Mouse (Mus musculus) right cerebral cortex, adult 18-20 months (tissue): ENCODE results near the gene Bach2.

Experiments
- DNase-seq: peaks from one replicate; pipeline ENCODE4 v3.0.0; 2022; ENCODE audit warnings: mixed read lengths

Bach2 gene

GRCm38 (mm10) chr4:32366176-32366575, 127.6 kb downstream of the Bach2 start:
- DNase-seq, result no peak

DNA sequence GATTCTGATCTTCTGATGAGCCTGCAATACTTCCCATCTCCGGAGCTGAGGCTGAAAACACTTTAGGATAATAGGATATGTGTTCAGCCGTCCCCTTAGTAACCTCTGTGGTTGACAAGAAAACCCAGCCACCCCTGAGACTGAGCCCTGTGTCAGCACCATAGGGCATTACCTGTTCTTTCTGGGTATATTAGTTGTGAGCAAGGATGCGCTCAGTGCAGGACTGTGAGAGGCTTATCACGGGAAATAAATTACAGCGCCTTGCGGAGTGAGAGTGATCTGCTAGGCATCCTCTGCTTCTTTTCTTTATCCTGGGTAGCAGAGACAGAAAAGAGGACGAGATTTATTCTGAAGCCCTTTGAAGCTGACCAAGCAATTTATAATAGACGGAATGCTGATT, 129.7 kb downstream of the Bach2 start:
- no peak for DNase-seq

GRCm38 (mm10) chr4:32373085-32373484, 134.5 kb downstream of the Bach2 start:
- DNase-seq, result peak; percentile 81

DNA sequence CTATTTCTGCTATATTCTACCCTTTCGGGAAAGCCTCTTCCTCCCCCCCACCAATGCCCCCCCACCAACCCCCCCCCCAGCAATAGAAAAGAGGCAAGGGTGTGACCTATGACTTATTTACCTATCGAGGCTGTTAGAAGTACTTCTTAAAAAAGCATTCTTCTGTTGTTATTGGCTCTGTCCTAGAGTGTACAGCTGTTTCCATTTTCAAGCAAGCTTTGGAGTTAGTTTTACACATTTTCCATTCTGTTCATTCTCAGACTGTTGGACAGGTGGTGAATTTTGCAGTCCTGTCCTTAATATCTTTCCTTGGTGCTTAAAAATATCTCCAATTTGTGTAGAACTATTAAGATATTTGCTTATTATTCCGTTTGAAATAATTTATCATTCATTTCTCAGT, 134.9 kb downstream of the Bach2 start:
- DNase-seq, result no peak

- no peak for DNase-seq
Measured at GRCm38 (mm10) chr4:32374751-32375582, 136.4 kb downstream of the Bach2 start.

DNA sequence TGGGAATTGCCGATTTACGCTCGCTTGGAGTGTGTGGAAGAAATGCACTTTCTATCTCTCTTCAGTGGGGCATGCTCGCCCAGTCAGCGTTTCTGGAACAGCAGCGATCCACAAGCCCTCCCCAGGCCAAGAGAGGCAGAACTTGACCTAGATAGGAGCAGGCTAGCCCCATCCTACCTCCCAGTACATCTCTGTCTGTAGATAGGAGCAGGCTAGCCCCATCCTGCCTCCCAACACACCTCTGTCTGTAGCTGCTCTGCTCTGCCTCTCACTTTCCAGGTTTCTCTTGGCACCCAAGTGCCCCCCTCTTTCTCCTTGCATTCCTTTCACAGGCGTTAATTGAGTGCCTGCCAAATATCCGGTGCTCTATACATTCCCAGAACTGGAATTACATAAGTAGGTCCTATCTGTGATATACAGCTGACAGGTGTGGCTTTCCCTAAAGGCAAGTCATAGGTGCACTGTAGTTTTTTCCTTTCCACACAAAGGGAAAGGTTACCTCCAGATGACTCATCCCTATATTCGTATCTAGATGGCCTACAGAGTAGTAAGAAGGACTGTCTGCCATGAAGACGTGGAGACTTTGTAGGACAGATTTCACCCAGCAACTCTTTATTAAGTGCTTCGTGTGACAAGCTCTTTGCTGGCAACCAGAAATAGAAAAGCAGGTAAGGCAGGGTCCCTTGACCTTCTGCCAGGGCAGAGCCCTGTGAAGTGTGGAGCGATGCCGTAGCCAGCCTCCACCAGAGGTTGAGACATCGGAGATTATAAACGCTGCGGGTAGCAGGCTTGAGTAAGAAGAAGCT, 137.3 kb downstream of the Bach2 start:
- no peak for DNase-seq

DNA sequence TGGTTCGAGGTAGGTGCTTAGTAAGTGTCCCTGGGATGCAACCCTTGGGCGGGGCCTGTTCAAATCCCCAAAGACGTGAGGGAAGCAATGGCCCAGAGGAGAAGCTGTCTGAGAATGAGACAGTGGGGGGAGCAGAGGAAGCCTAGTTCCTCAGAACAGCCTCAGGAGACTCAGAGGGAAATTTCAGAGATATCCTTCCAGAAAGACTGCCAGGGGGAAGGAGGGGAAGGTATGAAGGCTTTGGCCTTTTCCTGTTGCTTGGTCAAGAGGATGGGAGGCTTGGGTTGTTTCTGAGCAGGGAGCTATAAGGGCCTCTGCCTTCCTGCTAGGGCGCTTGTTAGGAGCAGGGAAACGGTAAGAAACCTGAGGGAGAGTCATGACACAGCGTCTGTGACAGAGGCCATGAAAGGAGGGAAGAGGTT, 137.9 kb downstream of the Bach2 start:
- DNase-seq, result no peak

DNA sequence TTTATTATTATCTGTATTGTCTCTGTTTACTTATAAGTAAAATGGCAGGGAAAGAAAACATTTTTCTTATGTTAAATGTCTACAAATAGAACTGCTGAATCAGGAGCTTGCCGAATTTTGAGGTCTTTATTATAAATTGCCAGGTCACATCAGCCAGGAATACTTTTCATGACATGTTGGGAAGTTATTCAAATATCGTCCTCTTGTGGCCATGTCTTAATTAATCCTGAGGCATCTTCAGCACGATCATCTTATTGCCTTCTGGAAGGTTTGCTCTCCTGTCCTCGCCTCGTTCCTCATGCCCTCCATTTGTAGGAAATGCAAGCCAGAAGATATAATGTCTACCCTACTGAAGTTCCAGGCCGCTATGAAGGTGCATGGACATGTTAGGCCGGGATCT, 140.5 kb downstream of the Bach2 start:
- DNase-seq, result no peak

GRCm38 (mm10) chr4:32381666-32382381, 143.2 kb downstream of the Bach2 start:
- DNase-seq, result no peak

GRCm38 (mm10) chr4:32385121-32385520, 146.5 kb downstream of the Bach2 start:
- no peak for DNase-seq

DNA sequence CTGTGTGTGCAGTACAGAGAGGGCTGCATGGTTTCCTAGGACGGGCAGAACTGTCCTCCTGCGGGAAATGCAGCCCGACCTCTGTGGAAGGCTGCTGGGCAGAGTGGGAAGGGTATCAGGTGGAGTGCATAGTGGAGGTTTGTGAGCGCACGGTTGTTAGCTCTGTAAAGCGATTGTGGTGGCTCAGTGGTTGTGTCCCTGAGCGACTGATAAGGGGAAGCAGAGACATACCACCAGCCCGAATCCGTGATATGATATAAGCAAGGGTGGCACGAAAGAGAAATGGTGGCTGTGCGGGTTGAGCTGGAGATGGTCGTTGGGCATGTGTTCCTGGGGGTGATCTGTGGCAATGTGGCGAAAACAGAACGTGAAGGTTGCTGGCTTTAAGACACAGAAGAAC, 147.0 kb downstream of the Bach2 start:
- DNase-seq, result no peak

DNA sequence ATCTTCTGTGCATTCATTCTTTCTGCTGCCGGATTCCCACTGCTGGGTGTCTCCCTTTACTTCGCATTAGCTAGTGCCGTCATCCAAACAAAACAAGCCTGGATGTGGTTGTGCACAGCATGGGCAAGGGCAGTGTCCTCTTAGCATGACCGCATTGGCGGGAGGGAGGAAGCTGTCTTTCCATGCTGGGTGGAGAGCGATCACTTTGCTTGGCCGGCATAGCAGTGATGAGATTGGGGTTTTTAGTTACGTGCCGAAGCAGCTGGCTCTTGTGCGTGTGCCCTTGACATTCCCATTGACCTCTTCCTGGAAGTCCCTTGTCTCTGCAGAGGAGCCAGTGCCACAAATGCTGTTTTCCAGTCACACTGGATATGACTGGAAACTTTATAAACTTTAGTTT, 147.7 kb downstream of the Bach2 start:
- no peak for DNase-seq

GRCm38 (mm10) chr4:32386931-32387330, 148.3 kb downstream of the Bach2 start:
- no peak for DNase-seq

DNA sequence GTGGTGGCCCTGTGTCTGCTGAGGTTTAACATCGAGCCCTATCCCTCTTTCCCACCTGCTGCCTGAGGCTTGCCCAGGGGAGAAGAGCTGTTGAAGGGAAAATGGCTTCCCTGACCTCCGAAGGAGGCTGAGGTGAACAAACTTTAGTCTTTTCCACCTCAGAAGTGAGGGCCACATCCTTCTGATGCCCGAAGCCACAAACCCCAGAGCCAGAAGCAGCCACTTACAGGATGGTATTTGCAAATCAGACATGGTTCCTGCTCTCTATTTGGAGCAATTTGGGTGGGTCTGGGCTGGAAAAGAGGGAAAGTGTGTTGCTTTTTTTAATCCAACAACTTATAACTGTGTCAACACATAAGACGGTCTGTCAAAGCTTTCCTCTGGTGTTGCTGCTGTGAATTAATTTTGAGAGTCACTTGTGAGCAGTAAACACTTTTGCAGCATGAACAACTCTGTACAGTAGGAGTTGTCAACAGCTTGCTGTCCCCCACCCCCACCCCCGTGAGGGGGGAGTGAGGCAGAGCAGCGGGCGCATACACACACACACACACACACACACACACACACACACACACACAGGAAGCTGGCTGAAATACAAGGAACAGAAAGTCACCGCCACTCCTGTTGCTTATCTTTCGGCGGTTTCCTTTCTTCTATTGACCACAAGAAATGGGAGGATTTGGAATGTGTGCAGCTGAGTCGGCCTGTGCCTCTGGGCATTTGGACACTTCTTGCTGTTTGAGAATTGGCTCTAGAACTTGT, 149.1 kb downstream of the Bach2 start:
- no peak for DNase-seq

DNA sequence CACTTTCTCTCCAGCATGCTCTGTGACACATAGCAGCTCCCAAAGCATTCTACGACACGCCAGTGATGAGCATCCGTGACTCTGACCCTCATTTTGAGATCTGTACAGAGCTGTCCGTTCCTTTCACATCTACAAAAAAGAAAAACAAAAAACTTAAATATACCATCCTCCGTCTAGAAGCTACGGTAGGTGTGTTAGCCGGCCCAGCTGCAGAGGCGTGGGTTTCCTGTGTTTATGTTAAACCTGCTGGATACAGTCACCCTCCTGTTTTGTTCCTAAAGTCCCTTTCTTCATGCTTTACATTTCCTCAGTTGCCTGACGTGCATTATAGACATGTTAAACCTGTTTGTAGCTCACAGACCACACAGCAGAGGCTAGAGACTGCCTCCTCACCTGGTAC, 150.0 kb downstream of the Bach2 start:
- no peak for DNase-seq

- no peak for DNase-seq
Measured at GRCm38 (mm10) chr4:32389107-32389800, 150.7 kb downstream of the Bach2 start.

GRCm38 (mm10) chr4:32391260-32391659, 152.7 kb downstream of the Bach2 start:
- DNase-seq, result no peak

DNA sequence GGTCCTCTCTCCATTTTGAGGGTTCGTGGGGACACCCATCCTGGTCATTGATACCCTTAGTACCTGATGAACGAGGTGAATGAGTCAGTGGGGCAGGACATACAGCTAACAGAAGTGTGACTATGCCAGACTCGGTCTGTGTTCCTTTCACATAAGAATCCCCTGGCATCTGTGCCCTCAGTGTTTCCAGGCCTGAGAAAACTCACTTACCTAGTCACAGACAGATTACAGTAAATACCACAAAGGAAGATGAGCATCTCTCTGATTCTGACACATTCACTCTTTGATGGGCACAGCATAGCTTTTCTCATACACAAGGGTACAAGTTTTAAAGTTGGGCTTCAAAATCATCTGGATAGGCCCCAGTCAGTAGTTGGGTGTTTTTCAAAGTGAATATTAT, 154.6 kb downstream of the Bach2 start:
- DNase-seq, result no peak

- DNase-seq, result no peak
Measured at GRCm38 (mm10) chr4:32393951-32394350, 155.3 kb downstream of the Bach2 start.

DNA sequence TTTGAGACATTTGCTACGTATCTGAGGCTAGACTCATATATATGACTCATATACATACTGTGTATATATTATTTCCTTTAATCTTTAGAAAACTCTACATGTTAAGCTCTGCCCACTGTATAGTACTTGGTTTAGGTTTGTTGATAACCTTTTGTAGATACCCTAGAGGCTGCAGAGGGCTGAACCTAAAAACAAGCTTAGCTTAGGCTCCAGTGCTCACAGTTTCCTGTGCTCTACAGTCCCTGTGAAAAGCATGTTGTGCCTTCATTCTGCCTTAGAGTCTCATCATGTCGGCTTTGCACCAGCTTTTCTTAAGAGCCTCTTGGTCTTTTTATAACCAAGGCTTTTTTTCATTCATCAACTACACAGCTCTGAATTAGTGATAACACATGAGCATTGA, 156.2 kb downstream of the Bach2 start:
- DNase-seq, result no peak

GRCm38 (mm10) chr4:32401459-32401858, 162.9 kb downstream of the Bach2 start:
- no peak for DNase-seq

GRCm38 (mm10) chr4:32403506-32403905, 164.9 kb downstream of the Bach2 start:
- DNase-seq, result no peak
